Mouse (Mus musculus) WW6 (cell line): ENCODE results near the gene Flywch2.

Source experiments
- DNase-seq: peaks from one replicate; pipeline ENCODE4 v3.0.0-alpha.2; 2013; ENCODE audit warnings: low read depth, low spot score

Flywch2 gene

DNA sequence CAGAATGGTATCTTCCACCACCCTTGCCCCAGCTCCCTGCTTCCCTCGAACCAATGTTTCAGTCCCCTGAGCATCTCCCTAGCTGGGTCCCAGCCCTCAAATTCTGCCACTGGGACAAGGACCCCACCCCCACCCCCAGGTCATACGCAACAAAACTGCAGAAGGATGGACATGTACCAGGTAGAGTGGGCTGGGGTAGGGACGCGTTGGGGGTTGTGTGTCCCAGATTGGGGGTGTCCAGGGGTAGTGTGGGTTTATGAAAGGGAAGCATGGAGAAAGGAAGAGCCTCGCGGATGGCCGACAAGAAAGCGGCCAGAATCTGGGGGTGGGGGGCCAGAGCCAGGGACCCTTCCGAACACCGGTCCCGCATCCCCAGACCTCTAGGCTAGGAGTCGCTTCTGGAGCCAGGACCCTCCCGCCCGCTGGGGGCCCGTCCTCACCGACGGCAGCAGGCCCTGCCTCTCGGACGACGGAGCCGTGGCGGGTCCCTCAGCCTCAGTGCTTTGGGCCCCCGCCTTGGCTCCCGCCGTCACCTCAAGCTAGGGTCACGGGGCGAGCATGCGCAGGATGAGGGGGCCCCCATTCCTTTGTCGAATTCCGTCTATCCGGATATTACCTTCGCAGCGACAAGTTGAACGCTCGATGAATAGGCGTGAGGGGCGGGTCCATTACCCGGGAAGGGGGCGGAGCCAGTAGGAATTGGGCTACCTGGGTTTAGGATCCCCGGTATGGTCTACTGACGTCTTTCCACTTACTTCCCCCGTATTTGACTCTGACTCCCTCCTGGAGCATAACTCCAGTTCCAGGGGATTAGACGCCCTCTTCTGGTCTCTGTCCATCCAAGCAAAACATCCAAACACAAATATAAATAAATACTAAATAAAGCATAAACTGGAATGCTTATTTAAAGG lies at the start of gene Flywch2:
Gene Flywch2 (minus strand): TSS at position 521 of the 911 bp plus-strand sequence.
- DNase-seq: no peak

DNA sequence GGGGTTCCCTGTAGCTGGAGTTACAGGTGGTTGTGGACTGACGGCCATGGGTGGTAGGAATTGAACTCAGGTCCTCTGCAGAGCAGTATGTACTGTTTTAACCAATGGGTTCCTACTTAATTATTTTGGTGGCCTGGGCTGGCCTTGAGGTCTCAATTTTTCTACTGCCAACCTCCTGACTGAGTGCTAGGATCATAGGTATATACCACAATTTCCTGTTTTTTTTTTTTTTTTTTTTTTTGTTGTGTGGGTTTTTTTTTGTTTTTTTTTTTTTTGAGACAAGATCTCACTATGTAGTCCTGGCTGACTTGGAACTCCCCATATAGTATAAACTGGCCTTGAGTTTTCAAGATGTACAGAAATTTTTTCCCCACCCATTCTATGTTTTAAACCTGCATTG lies 45.3 kb upstream of the Flywch2 start:
- DNase-seq: no peak

DNA sequence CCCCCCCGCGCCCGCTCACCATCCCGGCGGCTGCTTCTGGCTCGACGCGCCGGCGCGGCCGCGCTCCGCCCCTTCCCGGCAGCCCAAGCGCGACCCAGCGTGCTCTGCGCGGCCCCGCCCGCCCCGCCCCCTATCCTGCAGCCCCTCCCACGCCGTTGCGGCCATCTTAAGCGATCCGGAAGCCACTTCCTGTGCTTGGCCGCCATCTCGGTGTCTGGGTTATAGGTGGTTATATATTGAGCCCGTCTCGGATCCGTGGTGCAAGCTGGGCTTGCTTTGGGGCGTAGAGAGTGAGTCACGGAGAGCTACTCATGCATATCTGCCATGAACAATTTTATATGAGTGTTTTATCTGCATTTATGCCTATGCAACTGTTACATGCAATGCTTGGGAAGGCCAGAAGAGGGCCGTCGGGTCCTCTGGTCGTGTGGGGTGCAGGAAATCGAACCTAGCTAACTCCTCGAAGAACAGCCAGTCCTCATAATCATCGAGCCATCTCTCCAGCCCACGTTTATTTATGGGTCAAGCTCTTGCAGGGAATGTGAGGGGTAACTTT lies 43.3 kb upstream of the Flywch2 start, which contains the start of gene Elob:
Gene Elob (minus strand): TSS at position 73 of the 556 bp plus-strand sequence.
- DNase-seq: no peak

DNA sequence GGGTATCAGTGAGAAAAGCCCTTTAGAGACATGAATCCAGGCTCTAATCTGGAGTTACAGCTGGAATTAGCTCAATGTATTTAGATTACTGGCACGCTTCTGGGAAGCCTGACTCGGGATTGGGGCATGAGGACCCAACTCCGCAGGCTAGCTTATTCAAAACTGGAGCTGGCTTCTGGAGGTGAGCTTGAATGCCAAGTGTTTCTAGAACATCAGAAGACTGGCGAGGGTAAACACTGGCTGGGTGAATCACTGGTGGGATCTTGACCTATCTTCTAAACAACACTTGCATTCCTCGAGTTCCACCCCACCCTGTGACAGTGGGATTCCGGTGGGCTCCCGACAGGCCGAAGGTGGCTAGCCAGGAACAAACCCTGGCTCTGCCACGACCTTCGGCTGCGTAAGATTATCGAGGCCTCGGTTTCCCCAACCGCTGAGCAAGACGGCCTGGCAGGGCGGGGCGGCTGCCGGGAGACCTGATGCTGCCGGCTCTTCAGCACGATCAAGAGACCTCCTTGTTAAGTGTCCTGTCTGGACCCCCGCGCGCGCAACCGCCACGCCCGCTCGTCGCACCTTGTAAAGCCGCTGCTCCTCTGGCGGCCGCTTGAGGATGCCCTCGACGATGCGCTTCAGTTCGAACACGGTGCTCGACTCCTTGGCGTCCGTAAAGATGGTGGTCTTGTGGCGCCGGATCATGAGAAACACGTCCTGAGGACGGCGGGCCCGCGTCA lies 42.6 kb upstream of the Flywch2 start:
- no peak for DNase-seq

DNA sequence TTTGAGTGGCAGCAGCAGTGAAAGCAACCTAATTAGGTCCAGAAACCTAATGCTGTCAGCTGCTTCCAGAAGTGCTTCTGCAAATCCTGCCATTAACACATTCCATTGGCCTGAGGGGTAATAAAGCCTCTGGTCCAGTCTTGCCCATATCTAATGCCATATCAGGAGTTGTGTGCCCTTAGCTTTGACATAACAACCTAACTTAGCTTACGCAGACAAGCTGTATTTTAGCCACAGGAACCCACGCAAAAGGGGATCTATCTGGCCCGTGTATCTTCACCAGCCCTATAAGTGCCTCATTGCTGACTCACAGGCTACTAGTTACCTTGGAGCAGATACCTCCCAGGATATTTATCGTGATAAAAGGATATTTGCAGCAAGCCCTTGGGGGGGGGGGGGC lies 39.7 kb upstream of the Flywch2 start:
- no peak for DNase-seq

DNA sequence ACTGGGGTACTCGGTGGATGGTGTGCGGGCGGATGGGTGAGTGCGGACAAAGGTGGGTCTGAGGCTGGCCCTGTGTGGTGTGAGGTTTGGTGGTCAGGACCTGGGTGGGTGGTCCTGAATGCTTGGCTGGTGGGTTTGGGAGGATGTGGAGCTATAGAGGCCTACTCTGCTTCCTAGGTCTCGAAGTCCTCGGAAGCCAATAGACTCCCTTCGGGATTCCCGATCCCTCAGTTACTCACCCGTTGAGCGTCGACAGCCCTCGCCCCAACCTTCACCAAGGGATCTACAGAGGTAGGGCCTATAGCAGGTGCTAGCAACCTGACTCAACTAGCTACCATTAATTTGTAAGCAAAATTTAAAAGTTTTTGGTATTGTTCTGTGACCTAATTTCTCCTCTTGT lies 37.7 kb upstream of the Flywch2 start:
- DNase-seq: no peak

DNA sequence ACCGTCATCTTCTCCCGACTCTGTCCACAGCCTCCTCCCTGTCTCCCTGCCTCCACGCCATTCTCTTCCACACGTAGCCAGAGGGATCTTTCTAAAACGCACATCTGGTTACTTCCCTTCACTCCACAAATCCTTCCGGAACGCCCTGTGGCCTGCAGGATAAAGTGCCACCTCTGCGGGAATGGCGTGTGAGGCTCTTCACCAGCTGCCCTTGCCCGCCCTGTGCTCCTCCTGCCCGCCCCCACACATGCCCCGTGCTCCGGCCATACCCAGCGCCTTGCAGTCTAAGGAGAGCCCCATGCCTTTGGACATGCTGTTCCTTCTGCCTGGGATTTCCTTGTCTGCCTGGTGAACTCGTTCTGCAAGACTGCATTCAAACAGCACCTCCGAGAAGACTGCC lies 37.1 kb upstream of the Flywch2 start:
- DNase-seq: no peak

DNA sequence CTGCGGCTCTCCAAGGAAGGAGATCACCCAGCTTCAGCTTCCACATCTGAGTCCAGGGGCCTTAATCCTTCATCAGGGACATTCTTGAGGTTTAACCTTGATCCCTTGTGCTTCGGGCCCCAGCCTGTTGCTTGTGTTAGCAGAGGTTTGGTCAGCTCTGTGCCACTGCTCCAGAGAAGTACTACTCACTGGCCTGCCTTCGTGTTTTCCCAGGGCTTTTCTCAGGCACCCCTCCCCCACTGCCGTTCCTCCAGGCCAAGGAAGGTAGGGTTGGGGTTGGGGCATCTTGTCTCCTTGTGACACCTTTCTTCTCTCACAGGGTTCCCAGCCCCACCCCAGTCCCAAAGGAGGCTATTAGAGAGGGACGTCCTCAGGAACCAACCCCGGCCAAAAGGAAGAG lies 36.2 kb upstream of the Flywch2 start:
- DNase-seq: no peak

DNA sequence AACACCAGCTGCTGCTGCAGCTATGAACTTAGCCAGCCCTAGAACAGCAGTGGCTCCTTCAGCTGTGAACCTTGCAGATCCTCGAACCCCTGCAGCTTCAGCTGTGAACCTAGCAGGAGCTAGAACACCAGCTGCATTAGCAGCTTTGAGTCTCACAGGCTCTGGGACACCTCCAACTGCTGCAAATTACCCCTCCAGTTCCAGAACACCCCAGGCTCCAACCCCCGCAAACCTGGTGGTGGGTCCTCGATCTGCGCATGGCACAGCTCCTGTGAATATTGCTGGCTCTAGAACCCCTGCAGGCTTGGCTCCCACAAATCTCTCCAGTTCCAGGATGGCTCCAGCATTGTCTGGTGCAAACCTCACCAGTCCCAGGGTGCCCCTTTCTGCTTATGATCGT lies 34.9 kb upstream of the Flywch2 start:
- no peak for DNase-seq

DNA sequence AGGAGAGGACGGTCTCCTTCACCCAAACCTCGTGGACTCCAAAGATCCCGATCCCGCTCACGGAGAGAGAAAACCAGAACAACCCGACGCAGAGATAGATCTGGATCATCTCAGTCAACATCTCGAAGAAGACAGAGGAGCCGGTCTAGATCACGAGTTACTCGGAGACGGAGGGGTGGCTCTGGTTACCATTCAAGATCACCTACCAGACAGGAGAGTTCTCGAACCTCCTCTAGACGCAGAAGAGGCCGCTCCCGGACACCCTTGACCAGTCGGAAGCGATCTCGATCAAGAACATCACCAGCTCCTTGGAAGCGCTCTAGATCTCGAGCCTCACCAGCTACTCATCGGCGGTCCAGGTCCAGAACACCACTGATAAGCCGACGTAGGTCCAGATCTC lies 33.4 kb upstream of the Flywch2 start:
- no peak for DNase-seq

DNA sequence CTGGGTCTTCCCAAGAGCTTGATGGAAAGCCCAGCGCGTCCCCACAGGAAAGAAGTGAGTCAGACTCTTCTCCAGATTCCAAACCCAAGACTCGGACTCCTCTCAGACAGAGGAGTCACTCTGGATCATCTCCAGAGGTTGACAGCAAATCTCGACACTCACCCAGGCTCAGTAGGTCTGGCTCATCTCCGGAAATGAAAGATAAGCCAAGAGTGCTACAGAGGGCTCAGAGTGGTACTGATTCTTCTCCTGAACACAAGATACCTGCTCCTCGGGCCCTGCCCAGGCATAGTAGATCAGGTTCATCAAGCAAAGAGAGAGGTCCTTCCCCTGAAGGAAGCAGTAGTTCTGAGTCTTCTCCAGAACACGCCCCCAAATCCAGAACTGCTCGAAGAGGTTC lies 32.7 kb upstream of the Flywch2 start:
- DNase-seq: no peak

DNA sequence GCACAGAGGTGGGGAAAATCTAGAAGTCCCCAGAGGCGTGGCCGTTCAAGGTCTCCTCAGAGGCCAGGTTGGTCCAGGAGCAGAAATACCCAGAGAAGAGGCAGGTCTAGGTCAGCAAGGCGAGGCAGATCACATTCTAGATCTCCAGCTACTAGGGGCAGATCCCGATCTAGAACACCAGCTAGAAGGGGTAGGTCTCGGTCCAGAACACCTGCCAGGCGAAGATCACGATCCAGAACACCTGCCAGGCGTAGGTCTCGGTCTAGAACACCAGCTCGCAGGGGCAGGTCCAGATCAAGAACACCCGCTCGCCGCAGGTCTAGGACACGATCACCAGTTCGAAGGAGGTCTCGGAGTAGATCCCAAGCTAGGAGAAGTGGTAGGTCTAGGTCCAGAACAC lies 29.8 kb upstream of the Flywch2 start:
- DNase-seq: no peak

DNA sequence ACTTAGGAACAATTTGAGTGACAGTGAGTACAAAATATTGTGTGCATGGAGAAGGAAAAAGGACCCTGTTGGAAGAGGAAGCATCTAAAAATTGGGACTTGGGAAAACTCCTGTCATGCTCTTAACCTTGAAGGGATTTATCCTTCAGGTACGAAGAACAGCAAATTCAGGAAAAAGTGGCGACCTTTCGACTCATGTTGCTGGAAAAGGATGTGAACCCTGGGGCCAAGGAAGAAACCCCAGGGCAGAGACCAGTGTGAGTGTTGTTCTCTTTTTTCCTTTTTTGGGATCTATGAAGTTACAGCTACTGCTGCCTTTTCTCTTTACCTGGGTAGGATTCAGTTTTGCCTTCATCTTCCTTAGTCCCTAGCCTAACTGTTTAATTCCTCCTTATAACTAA lies 22.0 kb upstream of the Flywch2 start:
- no peak for DNase-seq

DNA sequence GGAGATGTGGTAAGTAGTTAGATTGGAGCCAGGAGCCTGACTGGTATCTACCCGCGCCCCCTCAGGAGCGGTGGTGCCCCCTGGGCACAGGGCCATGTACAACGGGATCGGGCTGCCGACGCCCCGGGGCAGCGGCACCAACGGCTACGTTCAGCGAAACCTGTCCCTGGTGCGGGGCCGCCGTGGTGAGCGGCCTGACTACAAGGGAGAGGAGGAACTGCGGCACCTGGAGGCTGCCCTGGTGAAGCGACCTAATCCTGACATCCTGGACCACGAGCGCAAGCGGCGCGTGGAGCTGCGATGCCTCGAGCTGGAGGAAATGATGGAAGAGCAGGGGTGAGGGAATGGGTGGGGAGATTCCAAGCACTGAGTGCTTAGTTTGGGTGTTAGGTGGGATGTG lies 21.0 kb upstream of the Flywch2 start:
- DNase-seq: no peak

DNA sequence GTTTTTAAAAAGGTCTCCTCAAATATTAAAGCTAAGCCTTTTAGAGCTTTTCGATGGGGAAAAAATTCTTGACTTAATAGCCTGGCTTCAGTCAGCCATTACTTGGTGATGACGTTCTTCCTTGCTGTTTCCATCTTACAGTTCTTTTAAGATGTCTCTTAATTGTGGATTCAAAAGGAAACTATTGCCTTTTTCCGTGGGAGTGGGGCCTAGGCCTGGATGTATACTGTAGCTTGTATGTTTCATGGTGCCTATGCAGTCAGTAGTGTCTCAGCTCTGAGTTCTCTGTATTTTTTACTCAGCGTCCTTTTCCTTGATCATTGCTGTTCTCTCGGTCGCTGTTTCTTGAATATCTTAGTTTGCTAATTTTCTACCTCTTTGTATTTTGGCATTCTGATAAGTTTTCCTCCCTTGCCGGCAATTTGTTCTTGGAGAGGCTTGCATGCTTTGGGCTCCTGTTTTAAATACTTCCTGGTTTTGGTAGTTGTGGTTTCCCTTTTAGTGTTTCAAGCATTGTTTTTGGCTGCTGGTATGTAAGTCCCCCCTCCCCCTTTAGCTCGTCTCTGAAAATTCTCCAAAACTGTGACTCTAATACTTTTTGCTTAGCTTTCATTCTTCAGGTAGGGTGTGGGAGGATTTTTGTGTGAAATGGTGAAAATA lies 18.7 kb upstream of the Flywch2 start:
- DNase-seq: no peak

DNA sequence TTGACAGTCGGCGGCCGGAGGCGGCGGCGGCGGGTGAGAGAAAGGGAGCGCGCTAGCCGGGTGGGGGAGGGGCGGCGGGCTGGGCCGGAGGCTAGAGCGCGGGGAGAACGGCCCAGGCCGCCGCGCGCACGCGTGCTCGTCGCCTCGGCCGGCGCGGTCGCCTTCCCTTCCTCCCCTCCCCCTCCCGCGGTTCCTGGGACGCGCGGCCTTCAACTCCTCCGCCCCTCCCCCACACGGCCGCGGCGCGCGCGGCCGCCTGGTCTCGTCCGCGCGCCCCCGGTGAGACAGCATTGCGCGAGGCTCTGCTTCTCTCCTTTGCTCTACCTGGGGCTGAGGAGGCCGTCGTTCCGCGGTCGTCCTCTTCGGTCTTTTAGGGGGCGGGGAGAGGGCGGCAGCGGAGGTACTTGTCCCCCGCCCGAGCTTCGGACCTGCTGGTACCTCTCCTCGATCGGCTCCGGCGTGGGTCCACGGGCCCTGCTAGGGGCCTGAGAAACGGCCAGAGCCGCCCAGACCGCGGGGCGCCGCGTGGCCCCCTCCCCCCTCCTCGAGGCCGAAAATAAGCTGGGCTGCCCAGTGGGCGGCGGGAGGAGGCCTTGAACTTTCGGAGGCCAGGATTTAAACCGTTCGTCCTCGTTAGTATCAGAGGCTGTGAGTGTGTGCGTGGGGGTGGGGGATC lies 17.6 kb upstream of the Flywch2 start:
- DNase-seq: peak; percentile 79

DNA sequence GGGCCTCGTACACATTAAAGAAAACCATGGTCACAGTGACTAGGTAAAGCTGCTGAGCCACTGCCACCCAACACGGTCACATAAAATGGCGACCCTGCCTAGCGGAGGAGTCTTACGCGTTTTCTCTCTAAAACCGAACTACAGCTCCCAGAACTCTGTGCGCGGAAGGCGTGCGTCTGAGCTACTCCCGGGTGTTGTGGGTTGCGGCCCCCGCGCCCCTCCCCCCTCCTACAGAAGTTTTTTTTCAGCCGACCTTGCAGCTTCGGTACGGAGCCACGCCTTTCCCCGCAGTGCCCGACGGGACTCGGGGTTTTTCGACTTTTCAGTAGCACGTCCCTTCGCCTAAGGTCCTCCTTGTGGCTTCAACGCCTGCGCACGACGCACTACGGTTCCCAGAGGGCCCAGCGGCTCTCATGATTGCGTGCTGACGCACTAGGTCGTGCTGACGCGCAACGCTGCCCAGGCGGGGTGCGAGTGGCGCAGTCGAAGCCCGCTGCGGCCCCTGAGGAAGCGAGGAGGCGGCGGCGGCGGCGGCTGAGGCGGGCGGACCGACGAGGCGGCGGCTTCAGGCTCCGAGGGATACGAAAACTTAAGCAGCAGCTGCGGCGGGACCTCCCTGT lies 17.0 kb upstream of the Flywch2 start:
- DNase-seq: peak; percentile 96

DNA sequence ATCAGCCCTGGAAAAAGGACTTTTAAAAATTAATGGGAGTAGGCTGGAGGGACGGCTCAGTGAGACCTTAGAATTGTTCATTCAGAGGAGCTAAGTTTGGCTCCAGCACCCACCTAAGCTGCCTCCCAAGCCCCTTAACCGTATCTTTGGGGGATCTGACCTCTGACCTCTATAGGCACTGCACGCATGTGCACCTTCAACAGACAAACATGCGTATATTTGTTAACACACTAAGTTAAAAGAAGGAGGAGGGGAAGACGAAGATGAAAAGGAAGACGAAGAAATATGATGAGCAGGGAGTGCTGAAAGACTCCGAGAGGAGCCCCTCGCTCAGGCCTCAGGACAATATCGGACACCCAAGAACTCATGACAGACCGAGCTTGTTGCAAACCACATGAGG lies 15.7 kb upstream of the Flywch2 start:
- no peak for DNase-seq

DNA sequence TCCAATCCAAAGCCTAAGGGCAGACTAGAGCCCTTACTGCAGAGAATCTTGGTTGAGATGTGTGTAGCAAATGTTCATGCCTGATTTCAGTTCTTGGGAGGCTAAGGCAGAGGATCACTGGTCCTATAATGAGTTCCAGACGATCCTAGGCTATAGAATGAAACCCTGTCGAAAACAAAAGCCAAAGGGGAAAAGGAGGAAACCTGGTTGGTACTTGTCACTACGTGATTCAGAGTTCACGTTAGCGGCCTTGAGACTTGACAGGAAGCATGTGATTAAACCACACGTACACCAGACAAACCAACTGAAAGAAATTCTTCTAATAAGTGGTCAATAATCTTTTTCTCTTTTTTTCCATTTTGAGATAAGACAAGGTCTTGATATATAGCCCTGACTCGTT lies 11.4 kb upstream of the Flywch2 start:
- no peak for DNase-seq

DNA sequence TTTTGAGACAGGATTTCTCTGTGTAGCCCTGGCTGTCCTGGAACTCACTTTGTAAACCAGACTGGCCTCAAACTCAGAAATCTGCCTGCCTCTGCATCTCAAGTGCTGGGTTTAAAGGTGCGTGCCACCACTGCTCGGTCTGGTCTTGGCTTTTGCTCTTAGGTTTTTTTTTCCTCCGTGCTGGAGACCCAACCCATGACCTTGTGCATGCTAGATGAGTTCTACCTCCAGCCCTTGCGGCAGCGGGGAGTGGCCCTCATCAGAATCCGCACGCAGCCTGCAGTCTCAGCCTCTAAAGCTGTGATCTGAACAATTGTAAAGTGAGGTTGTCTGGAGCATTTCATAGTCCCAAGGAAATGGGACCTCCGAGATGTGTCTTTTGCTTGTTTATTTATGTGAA lies 9.4 kb upstream of the Flywch2 start:
- DNase-seq: no peak

DNA sequence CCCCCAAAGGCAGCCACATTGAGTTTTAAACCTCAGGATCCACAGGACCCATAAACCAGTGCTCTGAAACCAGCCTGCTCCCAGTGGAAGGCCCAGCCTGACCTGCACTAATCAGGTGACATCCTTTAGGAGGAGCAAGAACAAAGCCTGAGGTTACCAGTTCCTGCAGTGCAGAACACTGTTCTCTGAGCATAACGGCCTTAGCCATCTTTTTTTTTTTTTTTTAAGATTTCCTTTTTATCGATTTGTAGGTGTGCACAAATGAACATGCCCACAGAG lies 5.1 kb upstream of the Flywch2 start:
- no peak for DNase-seq
